Mouse (Mus musculus) ES-E14 (cell line): ENCODE measurements around the gene Ccnd3. TPM values are rescaled to one million over a fixed set of nuclear protein-coding genes. Genes with fewer than 3 reads are reported as not detected.

ENCODE experiments used
- DNase-seq: peaks from one replicate; pipeline ENCODE4 v3.0.0-alpha.2; 2013; ENCODE audit warnings: low read depth, low spot score
- H3K27ac ChIP-seq: 2 replicates; pipeline ENCODE4 v1.5.1; 2012; ENCODE audit warnings: low read depth, mild to moderate bottlenecking, low read length, moderate library complexity, mixed read lengths; ENCODE audit not compliant: poor library complexity, insufficient read depth, severe bottlenecking
- H3K36me3 ChIP-seq: 2 replicates; pipeline ENCODE4 v1.6.1; 2012; ENCODE audit warnings: mild to moderate bottlenecking, low read length, moderate library complexity, mixed read lengths; ENCODE audit not compliant: control insufficient read depth, poor library complexity, insufficient read depth, severe bottlenecking
- H3K4me1 ChIP-seq, 2 experiments: fragments of 150-350 bp in 1 of 2; sonication (generic) in 1 of 2; 2 replicates each; pipeline ENCODE4 v1.6.1; 2012; ENCODE audit warnings: low read length in 2 of 2, mild to moderate bottlenecking in 1 of 2, mixed read lengths in 1 of 2; ENCODE audit not compliant: control insufficient read depth in 2 of 2, insufficient read depth in 2 of 2, poor library complexity in 1 of 2
- H3K4me3 ChIP-seq, 2 experiments: fragments of 150-350 bp in 1 of 2; sonication (generic) in 1 of 2; 2 replicates each; pipeline ENCODE4 v1.5.1; 2012; ENCODE audit warnings: low read length in 2 of 2, low read depth in 1 of 2, mild to moderate bottlenecking in 1 of 2, mixed read lengths in 1 of 2; ENCODE audit not compliant: insufficient read depth in 1 of 2, poor library complexity in 1 of 2, severe bottlenecking in 1 of 2
- H3K9ac ChIP-seq: 2 replicates; pipeline ENCODE4 v1.6.1; 2012; ENCODE audit warnings: low read depth, mild to moderate bottlenecking, low read length, mixed read lengths; ENCODE audit not compliant: poor library complexity, insufficient read depth, severe bottlenecking
- H3K9me3 ChIP-seq: fragments of 150-350 bp; sonication (generic); 2 replicates; pipeline ENCODE4 v1.6.1; 2012; ENCODE audit warnings: low read depth, mild to moderate bottlenecking, low read length; ENCODE audit not compliant: control insufficient read depth, insufficient read depth
- CHD2 ChIP-seq: IDR thresholded peaks from 2 replicates; pipeline ENCODE4 v1.6.1; 2014; ENCODE audit warnings: mild to moderate bottlenecking, low read depth, low read length, inconsistent platforms
- HCFC1 ChIP-seq: IDR thresholded peaks from 2 replicates; pipeline ENCODE4 v1.6.1; 2012; ENCODE audit warnings: low read length, inconsistent platforms, borderline replicate concordance; ENCODE audit not compliant: insufficient read depth
- MAFK ChIP-seq: IDR thresholded peaks from 2 replicates; pipeline ENCODE4 v1.6.1; 2014; ENCODE audit warnings: mild to moderate bottlenecking, low read depth, low read length, inconsistent platforms; ENCODE audit not compliant: insufficient read depth
- ZC3H11A ChIP-seq: IDR thresholded peaks from 2 replicates; pipeline ENCODE4 v1.6.1; 2012; ENCODE audit warnings: low read depth, mild to moderate bottlenecking, inconsistent platforms, low read length, borderline replicate concordance
- ZNF384 ChIP-seq: IDR thresholded peaks from 2 replicates; pipeline ENCODE4 v1.6.1; 2012; ENCODE audit warnings: low read depth, low read length, inconsistent platforms
- in situ Hi-C, 2 experiments: fragments of 600-800 bp; cut with MboI; formaldehyde crosslinking; loops; one replicate each; pipeline ENCODE4 v1.15.1; 2025; ENCODE audit warnings: low sequenced_read_pairs in 2 of 2, inconsistent platforms in 1 of 2; ENCODE audit not compliant: unreplicated experiment in 2 of 2
- total RNA-seq: library from RNA; depleted of rRNA; stranded (reverse); fragments of 300-350 nt; gene quantifications from 2 replicates; pipeline ENCODE4 v1.2.3, GENCODE M21; 2012

Ccnd3 gene
- total RNA-seq, 1 experiment = 131 TPM

DNA sequence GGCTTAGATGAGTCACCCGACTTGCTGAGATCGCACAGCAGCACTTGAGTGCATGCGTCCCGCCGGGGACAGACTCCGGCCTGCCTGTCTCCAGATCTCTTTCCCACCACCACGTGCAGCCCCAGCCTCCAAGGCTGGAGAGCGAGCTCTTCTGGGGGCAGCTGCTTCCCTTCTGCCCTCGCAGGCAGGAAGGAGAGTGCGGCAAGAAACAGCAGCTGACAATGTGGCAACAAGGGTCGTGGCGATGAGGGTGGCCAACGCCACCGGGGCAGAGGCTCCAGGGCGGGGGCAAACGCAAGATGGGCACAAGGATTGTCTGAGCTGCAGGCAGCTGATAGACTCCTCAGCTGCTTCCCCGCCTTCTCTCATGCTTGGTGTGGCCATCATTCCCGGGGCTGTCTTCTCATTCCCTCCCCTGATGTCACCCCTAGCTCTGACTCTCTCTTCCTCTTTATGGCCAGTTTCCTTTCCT lies 18.4 kb downstream of the Ccnd3 start:
- H3K9ac ChIP-seq = peak overlapping the region; percentile 84
- H3K36me3 ChIP-seq = no peaks in the 10 kb centered on the region
- peaks cover 32 to 40% of the 10 kb centered on the region in 2 experiments for H3K4me1 ChIP-seq
- peak overlapping the region; percentile 98; the same call in 1 of the 2 replicates for H3K27ac ChIP-seq
- H3K9me3 ChIP-seq = no peaks in the 10 kb centered on the region
- H3K4me3 ChIP-seq = peak overlapping the region; percentile 26 to 48; a peak in 2 of 4 replicates
- in situ Hi-C loops = no loop called here
- TF ChIP-seq ZNF384 = no peak
- no peak for TF ChIP-seq CHD2
- no peak for TF ChIP-seq HCFC1
- no peak for DNase-seq

DNA sequence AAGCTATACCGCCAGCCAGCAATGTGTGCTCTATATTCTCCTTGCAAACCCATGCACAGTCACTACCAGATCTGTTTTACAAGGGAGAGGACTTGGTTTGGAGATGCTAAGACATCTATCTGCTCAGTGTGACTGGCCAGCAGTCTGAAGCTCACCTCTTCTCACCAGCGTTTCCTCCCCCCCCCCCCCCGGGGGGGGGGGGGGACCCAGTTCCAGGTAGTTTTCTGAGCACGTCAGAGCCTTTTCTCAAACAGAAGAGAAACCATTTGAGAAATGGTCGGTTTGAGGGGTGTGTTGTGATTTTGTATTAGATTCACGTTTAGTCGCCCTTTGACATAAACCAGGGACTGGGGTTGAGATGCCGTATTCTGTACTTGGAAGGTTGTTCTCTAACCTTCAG lies 19.2 kb downstream of the Ccnd3 start:
- H3K27ac ChIP-seq = no peak overlapping the region
- H3K9ac ChIP-seq = peak overlapping the region; percentile 17; the same call in 1 of the 2 replicates
- TF ChIP-seq MAFK (no peak), HCFC1 (no peak), ZC3H11A (no peak), CHD2 (no peak), ZNF384 (no peak)
- no peak for DNase-seq
- no peaks in the 10 kb centered on the region for H3K9me3 ChIP-seq
- H3K36me3 ChIP-seq = no peaks in the 10 kb centered on the region
- H3K4me1 ChIP-seq = peaks cover 33 to 40% of the 10 kb centered on the region in 2 experiments
- H3K4me3 ChIP-seq = no peak overlapping the region
- in situ Hi-C loops = no loop called here

GRCm38 (mm10) chr17:47524991-47525390 lies 20.1 kb downstream of the Ccnd3 start:
- in situ Hi-C loops = no loop called here
- Histone ChIP-seq H3K4me1 (peaks cover 26 to 41% of the 10 kb centered on the region in 2 experiments), H3K27ac (no peak overlapping the region), H3K4me3 (no peak overlapping the region), H3K36me3 (no peaks in the 10 kb centered on the region), H3K9ac (no peak overlapping the region), H3K9me3 (no peaks in the 10 kb centered on the region)
- no peak for DNase-seq
- TF ChIP-seq HCFC1 = no peak
- TF ChIP-seq CHD2 = no peak
- TF ChIP-seq ZC3H11A = no peak
- no peak for TF ChIP-seq ZNF384
- TF ChIP-seq MAFK = no peak

DNA sequence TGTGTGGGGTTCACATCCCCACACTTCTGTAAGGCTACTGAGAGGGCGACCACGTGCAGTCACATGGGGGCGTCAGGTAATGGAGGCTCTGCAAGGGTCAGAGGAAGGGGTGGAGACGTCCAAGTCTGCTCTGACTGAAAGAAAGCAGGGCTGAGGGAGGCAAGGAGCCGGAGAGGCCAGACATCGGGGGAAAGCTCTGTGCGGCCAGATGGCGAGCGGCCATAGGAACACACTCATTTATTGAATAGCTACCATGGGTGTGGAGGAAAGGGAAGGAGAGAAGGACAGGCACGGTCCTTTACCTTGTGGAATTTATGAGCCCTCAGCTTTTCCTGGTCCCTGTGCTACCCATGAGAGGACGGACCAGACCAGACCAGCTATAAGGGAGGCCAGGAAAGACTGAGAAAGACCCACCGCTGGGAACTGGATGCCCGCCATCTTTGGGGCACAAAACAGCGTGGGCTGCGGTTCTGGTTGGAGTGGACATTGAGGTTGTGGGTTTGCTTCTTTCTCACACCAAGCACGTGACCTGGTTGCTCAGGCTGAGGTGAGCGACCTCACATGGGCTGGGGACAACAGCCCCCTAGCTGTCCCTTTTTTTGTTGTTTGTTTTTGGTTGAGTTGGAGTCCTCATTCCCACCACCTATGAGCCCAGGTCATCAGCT lies 22.1 kb downstream of the Ccnd3 start:
- no peak for DNase-seq
- Histone ChIP-seq H3K36me3 (no peaks in the 10 kb centered on the region), H3K4me1 (peaks cover 29 to 39% of the 10 kb centered on the region in 2 experiments), H3K9me3 (no peaks in the 10 kb centered on the region), H3K4me3 (peak overlapping the region in 1 of 2 experiments; percentile 29; a peak in 1 of 4 replicates), H3K27ac (peak overlapping the region; percentile 31), H3K9ac (peak overlapping the region; percentile 70; the same call in 1 of the 2 replicates)
- TF ChIP-seq HCFC1 (no peak), ZNF384 (no peak), ZC3H11A (no peak), CHD2 (no peak), MAFK (no peak)
- in situ Hi-C loops = no loop called here
